Mouse (Mus musculus) forebrain, embryonic 12.5 days (tissue): ENCODE measurements around the gene Tyr. TPM values are rescaled to one million over a fixed set of nuclear protein-coding genes. Genes with fewer than 3 reads are reported as not detected.
"Not testable (repeated sequence)": the region's sequence is repeated elsewhere in the genome, so short reads cannot be mapped to it uniquely, and the experiment has no call there.

Experiments
- ATAC-seq: fragments of 200-750 bp; cut with Nextera tagmentation; 2 replicates; pipeline ENCODE4 v1.8.0; 2017; ENCODE audit warnings: moderate TSS enrichment; ENCODE audit not compliant: low FRiP score
- H3K27ac ChIP-seq: fragments of 300-500 bp; sonication (generic); 2 replicates; pipeline ENCODE4 v1.5.1; 2016; ENCODE audit warnings: mild to moderate bottlenecking
- H3K27me3 ChIP-seq: fragments of 300-500 bp; sonication (generic); 2 replicates; pipeline ENCODE4 v1.6.1; 2016; ENCODE audit warnings: mild to moderate bottlenecking
- H3K36me3 ChIP-seq: fragments of 300-500 bp; sonication (generic); replicated peaks from 2 replicates; pipeline ENCODE4 v1.6.1; 2016; ENCODE audit warnings: mild to moderate bottlenecking
- H3K4me1 ChIP-seq: fragments of 300-500 bp; sonication (generic); 2 replicates; pipeline ENCODE4 v1.6.1; 2016
- H3K4me2 ChIP-seq: fragments of 300-500 bp; sonication (generic); 2 replicates; pipeline ENCODE4 v1.6.1; 2016; ENCODE audit warnings: mild to moderate bottlenecking, moderate library complexity
- H3K4me3 ChIP-seq: fragments of 300-500 bp; sonication (generic); replicated peaks from 2 replicates; pipeline ENCODE4 v1.5.1; 2016; ENCODE audit warnings: mild to moderate bottlenecking
- H3K9ac ChIP-seq: fragments of 300-500 bp; sonication (generic); 2 replicates; pipeline ENCODE4 v1.6.1; 2016; ENCODE audit warnings: mild to moderate bottlenecking
- H3K9me3 ChIP-seq: fragments of 300-500 bp; sonication (generic); 2 replicates; pipeline ENCODE4 v1.6.1; 2016
- WGBS: fragments of 180-500 bp; shearing (Covaris S2); methylation state at CpG from one replicate; pipeline ENCODE4 v1.1.7; 2016; 5-methylcytosine and 5-hydroxymethylcytosine counted together
- polyA plus RNA-seq: library from polyadenylated mRNA; unstranded; fragments of >200 nt; fragmentation: Nextera tagmentation; extraction: Ambion mirVana; gene quantifications from 2 replicates; pipeline ENCODE4 v1.2.1, GENCODE M21; 2016

Gene Tyr
- 0.08 and 0.42 TPM in 2 replicates for polyA plus RNA-seq

DNA sequence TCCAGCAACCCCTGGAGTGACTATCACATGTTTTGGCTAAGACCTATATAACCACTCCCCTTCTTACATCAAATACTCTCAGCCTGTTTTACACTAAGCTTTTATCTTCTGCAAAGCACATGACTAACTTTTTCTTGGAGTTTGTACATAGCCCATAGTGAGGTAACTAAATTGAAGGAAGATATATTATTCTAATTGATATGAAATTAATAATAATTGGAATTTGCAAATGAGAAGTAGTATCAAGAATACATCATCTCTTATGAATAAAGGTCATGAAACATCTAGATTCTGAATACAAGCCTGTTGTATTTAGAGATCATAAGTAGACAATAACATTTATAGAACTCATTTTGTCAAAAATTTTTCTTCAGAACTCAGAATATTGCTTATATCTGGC is at the start of gene Tyr:
Tyr (minus strand) TSS at position 101 of the 400 bp plus-strand sequence.
- Histone ChIP-seq H3K4me2 (no peak within 1 kb of the TSS), H3K36me3 (no peaks in the 10 kb centered on the region), H3K4me3 (no peak within 1 kb of the TSS), H3K9me3 (no peaks in the 10 kb centered on the region), H3K27me3 (no peaks in the 10 kb centered on the region), H3K27ac (no peak within 1 kb of the TSS), H3K4me1 (no peaks in the 10 kb centered on the region), H3K9ac (no peak within 1 kb of the TSS)
- no peak for ATAC-seq

DNA sequence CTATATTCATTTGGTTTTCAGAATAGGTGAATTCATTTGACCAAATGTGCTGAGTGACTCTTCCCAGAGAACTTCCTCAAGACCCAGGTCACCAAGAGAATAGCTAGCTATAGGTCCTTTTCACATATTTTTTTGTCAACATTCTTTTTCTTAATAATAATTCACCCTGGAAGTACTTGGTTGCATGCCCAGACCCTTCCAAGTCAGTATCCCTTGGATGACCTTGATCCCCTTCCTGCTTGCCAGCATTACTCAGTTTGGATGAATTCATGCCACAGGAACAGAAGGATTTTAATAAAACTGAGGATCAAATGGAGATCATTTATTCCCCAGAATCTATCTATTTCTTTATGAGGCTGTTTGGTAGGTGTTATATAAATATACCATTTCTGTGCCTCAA is 45.7 kb upstream of the Tyr start:
- no peak overlapping the region for H3K27ac ChIP-seq
- no peak overlapping the region for H3K4me3 ChIP-seq
- H3K36me3 ChIP-seq = no peaks in the 10 kb centered on the region
- H3K4me2 ChIP-seq = no peak overlapping the region
- no peaks in the 10 kb centered on the region for H3K4me1 ChIP-seq
- no peak overlapping the region for H3K9ac ChIP-seq
- no peak for ATAC-seq
- no peaks in the 10 kb centered on the region for H3K27me3 ChIP-seq
- no peaks in the 10 kb centered on the region for H3K9me3 ChIP-seq

DNA sequence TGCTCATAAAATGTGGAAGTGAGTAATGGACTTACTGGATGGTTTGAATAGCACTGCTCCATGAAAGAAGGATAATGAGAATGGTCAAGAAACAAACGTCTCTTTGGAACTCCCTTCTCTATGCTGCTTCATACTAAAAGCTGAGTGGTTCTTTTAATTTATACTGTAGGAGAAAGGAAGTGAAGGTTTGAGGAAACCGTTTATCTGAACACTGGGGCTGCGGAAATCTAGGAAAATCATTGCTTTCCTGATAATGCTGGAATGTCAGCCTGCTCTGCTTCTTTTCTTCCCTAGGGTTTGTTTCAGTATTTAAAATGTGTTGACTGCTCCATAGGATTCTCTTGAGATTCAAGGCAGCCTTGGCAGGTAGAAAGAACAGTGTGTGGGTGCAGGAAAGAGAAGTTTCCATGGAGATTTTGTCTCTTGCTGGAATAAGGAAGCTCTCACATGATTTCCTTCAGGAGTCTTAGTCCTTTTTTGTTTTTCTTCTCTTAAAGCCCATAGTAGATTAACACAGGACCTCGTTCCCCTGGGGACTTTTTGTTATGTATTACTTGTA is 891 bp upstream of the Tyr start:
- Histone ChIP-seq H3K36me3 (no peaks in the 10 kb centered on the region), H3K9ac (no peak overlapping the region), H3K27ac (no peak overlapping the region), H3K27me3 (no peaks in the 10 kb centered on the region), H3K4me3 (no peak overlapping the region), H3K4me1 (no peaks in the 10 kb centered on the region), H3K9me3 (no peaks in the 10 kb centered on the region), H3K4me2 (no peak overlapping the region)
- no peak for ATAC-seq
- 10% methylated on average over 4 of the region's 4 CpGs for WGBS

DNA sequence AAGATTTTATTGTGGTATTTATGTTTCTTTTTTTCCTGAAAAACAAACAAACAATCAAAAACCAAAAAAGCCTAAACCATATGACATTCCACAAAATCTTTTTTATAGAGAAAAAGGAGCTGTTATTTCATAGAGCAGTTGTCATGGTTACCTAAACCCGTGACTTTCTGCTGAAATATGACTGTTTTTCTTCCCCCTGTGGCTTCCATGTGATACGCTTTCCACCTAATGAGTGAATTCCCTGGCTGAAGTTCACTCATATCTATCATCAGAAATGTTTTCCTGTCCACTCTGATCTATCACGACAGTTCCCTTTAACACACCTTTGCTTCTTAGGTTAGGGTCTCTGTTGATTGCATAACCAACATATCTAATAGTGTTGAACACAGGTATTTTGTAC is 5.3 kb downstream of the Tyr start:
- Histone ChIP-seq H3K9me3 (no peaks in the 10 kb centered on the region), H3K36me3 (no peaks in the 10 kb centered on the region), H3K4me2 (no peak overlapping the region), H3K4me3 (no peak overlapping the region), H3K4me1 (no peaks in the 10 kb centered on the region), H3K27ac (no peak overlapping the region), H3K27me3 (no peaks in the 10 kb centered on the region), H3K9ac (no peak overlapping the region)
- 86% methylated on average over 3 of the region's 3 CpGs for WGBS
- no peak for ATAC-seq

DNA sequence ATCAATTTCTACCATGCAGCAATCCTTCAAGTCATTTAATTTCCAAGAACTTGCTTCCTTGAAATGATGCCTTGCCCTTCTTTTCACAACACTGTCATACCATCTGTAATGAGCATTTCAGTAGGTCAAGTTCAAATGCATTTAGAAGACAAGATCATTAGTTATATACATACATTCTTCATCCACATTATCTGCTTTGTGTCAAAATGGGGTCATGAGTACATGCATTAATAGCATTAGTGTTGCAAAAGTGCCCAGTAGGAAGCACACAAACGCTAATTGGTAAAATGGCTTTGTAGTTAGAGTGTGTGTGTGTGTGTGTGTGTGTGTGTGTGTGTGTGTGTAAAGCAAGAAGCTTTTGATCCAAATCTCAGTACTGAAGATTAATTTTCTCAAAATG is 80.0 kb downstream of the Tyr start:
- H3K4me1 ChIP-seq = no peaks in the 10 kb centered on the region
- no peaks in the 10 kb centered on the region for H3K9me3 ChIP-seq
- no peak overlapping the region for H3K4me2 ChIP-seq
- no peak overlapping the region for H3K4me3 ChIP-seq
- H3K27me3 ChIP-seq = no peaks in the 10 kb centered on the region
- ATAC-seq = no peak
- WGBS = 61% methylated on average over 1 of the region's 1 CpGs
- no peak overlapping the region for H3K27ac ChIP-seq
- H3K9ac ChIP-seq = no peak overlapping the region
- no peaks in the 10 kb centered on the region for H3K36me3 ChIP-seq

DNA sequence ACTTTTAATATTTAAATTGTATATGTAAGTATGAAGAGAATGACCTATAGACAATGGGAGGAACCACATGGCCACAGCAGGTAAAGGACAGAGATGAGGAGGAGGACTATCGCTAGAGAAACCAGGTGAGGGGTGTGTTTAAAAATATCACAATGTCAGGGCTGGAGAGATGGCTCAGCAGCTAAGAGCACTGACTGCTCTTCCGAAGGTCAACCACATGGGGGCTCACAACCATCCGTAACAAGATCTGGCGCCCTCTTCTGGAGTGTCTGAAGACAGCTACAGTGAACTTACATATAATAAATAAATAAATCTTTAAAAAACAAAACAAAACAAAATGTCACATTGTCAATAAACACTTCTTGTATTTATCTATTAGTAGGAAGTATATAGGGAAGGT is 81.9 kb downstream of the Tyr start:
- H3K27ac ChIP-seq, H3K4me3 ChIP-seq, H3K4me1 ChIP-seq, H3K27me3 ChIP-seq, H3K36me3 ChIP-seq, ATAC-seq, H3K4me2 ChIP-seq, H3K9me3 ChIP-seq, H3K9ac ChIP-seq: not testable (repeated sequence)
- WGBS = 11% methylated on average over 4 of the region's 4 CpGs

DNA sequence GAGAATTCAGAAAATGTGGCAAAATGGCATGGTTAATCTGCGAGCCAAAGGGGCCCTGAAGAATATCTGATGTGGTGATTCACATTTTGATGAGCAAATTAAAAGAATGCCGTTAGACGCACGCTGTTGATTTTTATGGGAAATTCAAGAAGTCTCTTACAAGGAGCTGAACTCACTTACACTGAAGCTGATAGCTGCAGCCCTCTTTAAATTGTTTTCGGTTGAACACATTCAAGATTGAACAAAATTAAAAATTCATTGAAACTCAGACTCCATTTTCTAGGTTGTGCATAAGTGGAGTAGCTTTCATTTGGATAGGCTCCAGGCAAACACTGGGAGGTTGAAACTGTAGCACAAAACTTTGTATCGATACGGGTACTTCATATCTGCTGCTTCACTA is 96.3 kb downstream of the Tyr start:
- H3K4me1 ChIP-seq = no peaks in the 10 kb centered on the region
- H3K36me3 ChIP-seq = no peaks in the 10 kb centered on the region
- H3K4me3 ChIP-seq = no peak overlapping the region
- no peaks in the 10 kb centered on the region for H3K9me3 ChIP-seq
- H3K27me3 ChIP-seq = no peaks in the 10 kb centered on the region
- H3K27ac ChIP-seq = no peak overlapping the region
- no peak for ATAC-seq
- H3K9ac ChIP-seq = no peak overlapping the region
- WGBS = 92% methylated on average over 7 of the region's 7 CpGs
- no peak overlapping the region for H3K4me2 ChIP-seq

DNA sequence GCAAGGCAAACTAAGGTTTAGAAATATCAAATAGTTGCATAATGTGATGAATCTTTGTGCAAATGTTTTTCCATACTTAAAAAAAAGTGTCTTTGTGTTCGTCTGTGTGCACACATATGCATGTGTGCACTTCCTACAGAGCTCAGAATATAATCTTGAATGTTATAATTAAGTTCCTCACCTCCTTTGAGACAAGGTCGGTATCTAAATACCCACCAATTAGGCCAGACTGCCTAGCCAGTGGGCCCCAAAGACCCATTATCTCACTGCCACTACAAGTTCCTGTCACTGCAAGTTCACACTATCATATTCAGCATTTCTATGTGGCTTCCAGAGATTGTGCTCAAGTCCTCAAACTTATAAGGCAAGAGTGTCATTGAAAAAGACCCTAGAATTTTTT is 118.4 kb downstream of the Tyr start:
- Histone ChIP-seq H3K9ac (no peak overlapping the region), H3K27ac (no peak overlapping the region), H3K27me3 (no peaks in the 10 kb centered on the region), H3K36me3 (no peaks in the 10 kb centered on the region), H3K9me3 (no peaks in the 10 kb centered on the region), H3K4me3 (no peak overlapping the region), H3K4me2 (no peak overlapping the region), H3K4me1 (no peaks in the 10 kb centered on the region)
- WGBS = 62% methylated on average over 2 of the region's 2 CpGs
- ATAC-seq = no peak

Other genes with a start within 250 kb of the Tyr start
- gene Nox4, start 247.4 kb downstream of the Tyr start, polyA plus RNA-seq = 2.7 and 3.2 TPM in 2 replicates
- gene Grm5, start 90.7 kb upstream of the Tyr start, polyA plus RNA-seq = 0.95 and 1.0 TPM in 2 replicates